Mouse (Mus musculus) erythroblast, embryonic 14.5 days (primary cell): ENCODE data around the gene 2410015M20Rik.

Source experiments
- GATA1 ChIP-seq: IDR thresholded peaks from 2 replicates; pipeline ENCODE4 v1.6.1; 2012; ENCODE audit warnings: low read length, inconsistent platforms, mixed read lengths
- TAL1 ChIP-seq: IDR thresholded peaks from 3 replicates; pipeline ENCODE4 v1.6.1; 2012; ENCODE audit warnings: low read length, inconsistent platforms, mixed read lengths

GRCm38 (mm10) chr17:56585171-56585821 lies 24.3 kb downstream of the 2410015M20Rik start:
- TF ChIP-seq GATA1 (no peak), TAL1 (no peak)
